Mouse (Mus musculus): ENCODE results near the gene Cd59a.

GRCm38 (mm10) chr2:104142140-104142539 is 46.5 kb downstream of the Cd59a start:
- TF ChIP-seq CTCF (IDR thresholded peaks at IDR 0.05; ENCODE audit: borderline replicate concordance, control insufficient read depth, extremely low read depth, insufficient read depth, low read length, poor library complexity) (no peak), POLR2A (IDR thresholded peaks at IDR 0.05; ENCODE audit: control insufficient read depth, extremely low read depth, insufficient read depth, low read length, poor library complexity) (no peak)

Measured in thymus, adult 2 months (tissue).